Mouse (Mus musculus) liver, adult 2 months (tissue): ENCODE data around the gene Btn1a1.

Experiments
- CTCF ChIP-seq: fragments of 200-500 bp; IDR thresholded peaks from 2 replicates; pipeline ENCODE4 v1.5.1; 2011; ENCODE audit warnings: low read depth, low read length, control low read depth
- POLR2A ChIP-seq: fragments of 200-500 bp; IDR thresholded peaks from 2 replicates; pipeline ENCODE4 v1.6.1; 2011; ENCODE audit warnings: low read length, control low read depth; ENCODE audit not compliant: insufficient read depth; ENCODE audit errors: extremely low read depth

- TF ChIP-seq CTCF (no peak), POLR2A (no peak)
Observed at GRCm38 (mm10) chr13:23427401-23427910, 38.2 kb downstream of the Btn1a1 start.
